Mouse (Mus musculus): ENCODE results near the gene Slc5a1. TPM values are rescaled to one million over a fixed set of nuclear protein-coding genes. Genes with fewer than 3 reads are reported as not detected.

Slc5a1 gene
- polyA plus RNA-seq (2014; fragmentation: Illumina TruSeq; extraction: RNeasy Lipid Tissue Mini Kit (QIAGEN cat#74804); ENCODE audit: low read depth, low replicate concordance) = 60.8 TPM

GRCm38 (mm10) chr5:33104025-33104481 lies at the start of gene Slc5a1:
Gene Slc5a1, plus strand, starts transcription at chr5:33104219.

Other genes starting within 250 kb of the Slc5a1 start
- 11.0 TPM for gene Prr14l, start 250.0 kb upstream of the Slc5a1 start, polyA plus RNA-seq (2014; fragmentation: Illumina TruSeq; extraction: RNeasy Lipid Tissue Mini Kit (QIAGEN cat#74804); ENCODE audit: low read depth, low replicate concordance)
- 36.9 TPM for gene Depdc5, start 240.5 kb upstream of the Slc5a1 start, polyA plus RNA-seq (2014; fragmentation: Illumina TruSeq; extraction: RNeasy Lipid Tissue Mini Kit (QIAGEN cat#74804); ENCODE audit: low read depth, low replicate concordance)
- gene Ywhah, start 85.4 kb upstream of the Slc5a1 start, polyA plus RNA-seq (2014; fragmentation: Illumina TruSeq; extraction: RNeasy Lipid Tissue Mini Kit (QIAGEN cat#74804); ENCODE audit: low read depth, low replicate concordance) = 226 TPM
- not detected for gene Spon2, start 114.2 kb downstream of the Slc5a1 start, polyA plus RNA-seq (2014; fragmentation: Illumina TruSeq; extraction: RNeasy Lipid Tissue Mini Kit (QIAGEN cat#74804); ENCODE audit: low read depth, low replicate concordance)
- gene Ctbp1, start 170.8 kb downstream of the Slc5a1 start, polyA plus RNA-seq (2014; fragmentation: Illumina TruSeq; extraction: RNeasy Lipid Tissue Mini Kit (QIAGEN cat#74804); ENCODE audit: low read depth, low replicate concordance) = 31.2 TPM
- 33.7 TPM for gene Maea, start 231.3 kb downstream of the Slc5a1 start, polyA plus RNA-seq (2014; fragmentation: Illumina TruSeq; extraction: RNeasy Lipid Tissue Mini Kit (QIAGEN cat#74804); ENCODE audit: low read depth, low replicate concordance)

Data from kidney, adult 10 weeks (tissue).